Mouse (Mus musculus) heart, postnatal 0 days (tissue): Measurements from ENCODE around the gene Podxl.

ENCODE experiments used
- CTCF ChIP-seq: IDR thresholded peaks from 2 replicates; pipeline ENCODE4 v1.5.1; 2016; ENCODE audit warnings: antibody characterized with exemption, control low read depth, low read depth
- EP300 ChIP-seq: IDR thresholded peaks from 2 replicates; pipeline ENCODE4 v1.6.1; 2016; ENCODE audit warnings: antibody characterized with exemption, low read depth

DNA sequence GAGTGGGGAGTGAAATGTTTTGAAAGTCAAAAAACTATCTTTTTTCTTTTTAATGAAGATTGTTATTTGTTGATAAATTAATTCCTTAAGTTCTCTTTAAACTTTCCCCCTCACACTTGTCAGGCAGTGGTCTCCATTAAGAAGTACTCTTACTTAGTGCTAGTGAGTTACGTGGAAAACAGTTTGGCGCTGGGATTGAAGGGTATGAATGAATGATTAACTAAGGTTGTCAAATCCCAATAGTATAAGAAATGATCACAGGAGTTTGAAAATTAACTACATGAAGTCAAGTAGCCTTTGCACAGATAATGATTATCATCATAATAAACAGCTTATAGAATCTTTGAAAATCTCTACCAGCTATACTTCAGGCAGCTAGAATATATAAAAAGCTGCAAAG lies 63.5 kb downstream of the Podxl start:
- no peak for TF ChIP-seq CTCF
- TF ChIP-seq EP300, result no peak
